9 mouse cellular contexts compared by ENCODE assay signal in the genomic region with DNA sequence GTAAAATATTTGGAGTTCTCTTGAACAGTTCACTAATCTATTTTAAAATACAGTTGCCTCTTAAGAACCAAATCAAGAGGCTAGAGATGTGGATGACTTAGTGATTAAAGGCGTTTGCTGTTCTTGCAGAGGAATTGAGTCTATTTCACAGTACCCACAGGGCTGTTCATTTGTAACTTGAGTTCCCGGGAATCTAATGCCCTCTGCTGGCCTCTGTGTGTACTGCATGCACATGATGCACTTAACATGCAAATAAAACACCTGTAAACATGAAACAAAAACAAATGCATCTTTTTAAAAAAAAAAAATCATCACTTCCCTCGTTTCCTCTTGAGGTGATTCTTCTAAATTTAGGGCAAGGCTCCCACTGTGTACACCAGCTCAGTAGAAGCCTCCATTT.
DNase-seq lines count a peak whose midpoint lies in the region; ATAC-seq and TF ChIP-seq lines count a peak whose summit lies in the region.
"Had no signal": no experiment of that assay in that cellular context is flagged by ENCODE, and none has a peak within 500 bp of the region (broad histone marks: within the 10 kb centered on the region; RNA-seq: fewer than 3 reads in every experiment).

No protein-coding gene starts in this region.

- H3K27me3 ChIP-seq in kidney, adult 2 months (replicated peaks; ENCODE audit: control insufficient read depth, insufficient read depth, low read length) = no peaks in the 10 kb centered on the region; the same call in 1 of the 2 replicates
- H3K27me3 ChIP-seq in kidney, embryonic 16.5 days (ENCODE audit: insufficient read depth, low read length) = no peaks in the 10 kb centered on the region
- H3K27me3 ChIP-seq in embryonic facial prominence, embryonic 10.5 days (replicated peaks; ENCODE audit: low read depth, poor library complexity, severe bottlenecking) = 0 out of 2 replicates have a peak, but pooled peaks cover 8% of the 10 kb centered on the region
- H3K27me3 ChIP-seq in liver, embryonic 14.5 days (ENCODE audit: control insufficient read depth, insufficient read depth, low read length) = no peaks in the 10 kb centered on the region
- H3K27me3 ChIP-seq in spleen, adult 2 months (ENCODE audit: control insufficient read depth, insufficient read depth, low read length) = no peaks in the 10 kb centered on the region
- H3K27me3 ChIP-seq: liver, embryonic 15.5 days had no signal

- DNase-seq in kidney, adult 2 months = peak; percentile 55
- peak; percentile 57 to 65 for DNase-seq in CD8-positive naive resting alpha-beta T cell, adult 2 months (ENCODE audit: low read depth in 2 of 2, low spot score in 2 of 2)
- DNase-seq in adrenal gland, adult 2 months = peak; percentile 58
- peak; percentile 73 for DNase-seq in embryonic facial prominence, embryonic 10.5 days (ENCODE audit: low spot score)
- peak; percentile 19 to 31 (median 27) for DNase-seq in liver, embryonic 14.5 days (ENCODE audit: low read depth in 3 of 3, low spot score in 3 of 3)
- DNase-seq in spleen, adult 2 months (ENCODE audit: low read depth in 1 of 2, low spot score in 2 of 2) = peak; percentile 34 to 40

- no peak for TF ChIP-seq POLR2A in kidney, adult 2 months (IDR thresholded peaks at IDR 0.05; ENCODE audit: low read depth, low read length)
- no peak for TF ChIP-seq POLR2A in spleen, adult 2 months (IDR thresholded peaks at IDR 0.05; ENCODE audit: low read depth, low read length)

- ATAC-seq in kidney, embryonic 16.5 days (ENCODE audit: low FRiP score, low TSS enrichment) = no peak
- no peak for ATAC-seq in liver, embryonic 14.5 days (ENCODE audit: insufficient read depth)
- ATAC-seq in inflammation-experienced regulatory T-cells, adult 6 months = no peak

- no peak overlapping the region for H3K27ac ChIP-seq in kidney, adult 2 months (ENCODE audit: insufficient read depth, low read depth, low read length)
- no peak overlapping the region for H3K27ac ChIP-seq in kidney, embryonic 16.5 days (ENCODE audit: low read length)
- no peak overlapping the region for H3K27ac ChIP-seq in embryonic facial prominence, embryonic 10.5 days (replicated peaks)
- no peak overlapping the region for H3K27ac ChIP-seq in liver, embryonic 14.5 days
- no peak overlapping the region for H3K27ac ChIP-seq in spleen, adult 2 months (ENCODE audit: insufficient read depth, low read length)
- H3K27ac ChIP-seq: liver, embryonic 15.5 days had no signal

- H3K36me3 ChIP-seq in kidney, adult 2 months (ENCODE audit: control insufficient read depth, insufficient read depth, low read length) = no peaks in the 10 kb centered on the region
- H3K36me3 ChIP-seq in kidney, embryonic 16.5 days (ENCODE audit: insufficient read depth, low read length) = no peaks in the 10 kb centered on the region
- H3K36me3 ChIP-seq in embryonic facial prominence, embryonic 10.5 days (replicated peaks) = no peaks in the 10 kb centered on the region
- no peaks in the 10 kb centered on the region for H3K36me3 ChIP-seq in liver, embryonic 14.5 days (replicated peaks; ENCODE audit: control insufficient read depth, insufficient read depth, low read depth)
- H3K36me3 ChIP-seq in spleen, adult 2 months (ENCODE audit: control insufficient read depth, insufficient read depth, low read length) = peaks cover 2% of the 10 kb centered on the region
- H3K36me3 ChIP-seq: liver, embryonic 15.5 days had no signal

- H3K4me2 ChIP-seq in kidney, embryonic 16.5 days (replicated peaks; ENCODE audit: low read depth, low read length) = no peak overlapping the region
- no peak overlapping the region for H3K4me2 ChIP-seq in liver, embryonic 14.5 days (ENCODE audit: low read depth)
- H3K4me2 ChIP-seq: liver, embryonic 15.5 days had no signal

- no peaks in the 10 kb centered on the region for H3K4me1 ChIP-seq in kidney, adult 2 months (ENCODE audit: control insufficient read depth, insufficient read depth, low read length)
- no peaks in the 10 kb centered on the region for H3K4me1 ChIP-seq in kidney, embryonic 16.5 days (ENCODE audit: insufficient read depth, low read length)
- H3K4me1 ChIP-seq in embryonic facial prominence, embryonic 10.5 days = peaks cover 17% of the 10 kb centered on the region
- H3K4me1 ChIP-seq in liver, embryonic 14.5 days (replicated peaks; ENCODE audit: control insufficient read depth in 2 of 2, insufficient read depth in 2 of 2, low read length in 1 of 2) = no peaks in the 10 kb centered on the region
- no peaks in the 10 kb centered on the region for H3K4me1 ChIP-seq in spleen, adult 2 months (ENCODE audit: control insufficient read depth, insufficient read depth, insufficient read length)
- H3K4me1 ChIP-seq: liver, embryonic 15.5 days had no signal

- no peak overlapping the region for H3K4me3 ChIP-seq in kidney, adult 2 months (ENCODE audit: insufficient read depth, low read depth, low read length)
- no peak overlapping the region for H3K4me3 ChIP-seq in kidney, embryonic 16.5 days (ENCODE audit: low read length)
- no peak overlapping the region for H3K4me3 ChIP-seq in embryonic facial prominence, embryonic 10.5 days
- H3K4me3 ChIP-seq in liver, embryonic 14.5 days (ENCODE audit: insufficient read depth in 1 of 2, low read depth in 2 of 2, low read length in 2 of 2) = no peak overlapping the region
- no peak overlapping the region for H3K4me3 ChIP-seq in spleen, adult 2 months (ENCODE audit: extremely low read depth, insufficient read depth, insufficient read length)
- H3K4me3 ChIP-seq: liver, embryonic 15.5 days had no signal

- no peak for TF ChIP-seq EP300 in liver, embryonic 14.5 days (IDR thresholded peaks at IDR 0.05; ENCODE audit: low read depth)

- 36% methylated on average over 3 of the region's 3 CpGs for WGBS in kidney, adult 2 months
- WGBS in kidney, embryonic 16.5 days = 26% methylated on average over 3 of the region's 3 CpGs
- 27% methylated on average over 3 of the region's 3 CpGs for WGBS in embryonic facial prominence, embryonic 10.5 days
- WGBS in liver, embryonic 14.5 days (ENCODE audit: insufficient replicate concordance) = 10% methylated on average over 3 of the region's 3 CpGs
- WGBS in spleen, adult 2 months = 9% methylated on average over 3 of the region's 3 CpGs

- TF ChIP-seq CTCF in kidney, adult 2 months (conservative IDR thresholded peaks at IDR 0.05; ENCODE audit: insufficient read depth, insufficient read length, low read depth, low read length) = peak; percentile 49
- peak; percentile 72 for TF ChIP-seq CTCF in liver, embryonic 14.5 days (IDR thresholded peaks at IDR 0.05; ENCODE audit: low read depth)
- TF ChIP-seq CTCF in spleen, adult 2 months (IDR thresholded peaks at IDR 0.05; ENCODE audit: extremely low read depth, insufficient read depth, insufficient read length, insufficient replicate concordance) = peak; percentile 40; the same call in 1 of the 2 replicates

- H3K9ac ChIP-seq in kidney, embryonic 16.5 days (replicated peaks; ENCODE audit: low read length) = no peak overlapping the region
- H3K9ac ChIP-seq in liver, embryonic 14.5 days (replicated peaks) = no peak overlapping the region
- H3K9ac ChIP-seq: liver, embryonic 15.5 days had no signal

- H3K9me3 ChIP-seq in kidney, embryonic 16.5 days (ENCODE audit: low read length) = no peaks in the 10 kb centered on the region
- no peaks in the 10 kb centered on the region for H3K9me3 ChIP-seq in embryonic facial prominence, embryonic 10.5 days
- H3K9me3 ChIP-seq in liver, embryonic 14.5 days (ENCODE audit: control insufficient read depth, low read length) = no peaks in the 10 kb centered on the region
- H3K9me3 ChIP-seq: liver, embryonic 15.5 days had no signal
